Mouse (Mus musculus) right cerebral cortex, postnatal 25 days (tissue): ENCODE data around the gene Pde11a.
"Not testable (repeated sequence)": the region's sequence is repeated elsewhere in the genome, so short reads cannot be mapped to it uniquely, and the experiment has no call there.

Experiments
- DNase-seq: peaks from one replicate; pipeline ENCODE4 v3.0.0; 2022

Gene Pde11a

GRCm38 (mm10) chr2:75985124-75985523, 353.4 kb downstream of the Pde11a start:
- peak; percentile 67 for DNase-seq

- no peak for DNase-seq
Measured at GRCm38 (mm10) chr2:75983847-75984246, 354.7 kb downstream of the Pde11a start.

- no peak for DNase-seq
Measured at GRCm38 (mm10) chr2:75983091-75983490, 355.5 kb downstream of the Pde11a start.

GRCm38 (mm10) chr2:75982626-75983025, 355.9 kb downstream of the Pde11a start:
- DNase-seq = no peak

- DNase-seq = peak; percentile 85
Measured at GRCm38 (mm10) chr2:75981440-75982081, 357.0 kb downstream of the Pde11a start, which contains the start of gene Ttc30a1. Gene Ttc30a1, minus strand, starts transcription at chr2:75981967.

GRCm38 (mm10) chr2:75980933-75981439, 357.6 kb downstream of the Pde11a start:
- not testable (repeated sequence) for DNase-seq

GRCm38 (mm10) chr2:75977752-75978368, 360.7 kb downstream of the Pde11a start, which contains the start of gene Ttc30a2:
Gene Ttc30a2, minus strand, starts transcription at chr2:75978170.
- not testable (repeated sequence) for DNase-seq

- not testable (repeated sequence) for DNase-seq
Measured at GRCm38 (mm10) chr2:75976070-75976469, 362.5 kb downstream of the Pde11a start.

- DNase-seq = no peak
Measured at GRCm38 (mm10) chr2:75974131-75974530, 364.4 kb downstream of the Pde11a start.

GRCm38 (mm10) chr2:75964972-75965371, 373.6 kb downstream of the Pde11a start:
- peak; percentile 57 for DNase-seq

- peak; percentile 44 for DNase-seq
Measured at GRCm38 (mm10) chr2:75964512-75964911, 374.1 kb downstream of the Pde11a start.

- no peak for DNase-seq
Measured at GRCm38 (mm10) chr2:75964051-75964450, 374.5 kb downstream of the Pde11a start.

- no peak for DNase-seq
Measured at GRCm38 (mm10) chr2:75963211-75963840, 375.2 kb downstream of the Pde11a start.

GRCm38 (mm10) chr2:75960366-75961330, 377.9 kb downstream of the Pde11a start:
- no peak for DNase-seq

GRCm38 (mm10) chr2:75959850-75960365, 378.7 kb downstream of the Pde11a start:
- DNase-seq = no peak

GRCm38 (mm10) chr2:75959183-75959849, 379.3 kb downstream of the Pde11a start:
- no peak for DNase-seq

- no peak for DNase-seq
Measured at GRCm38 (mm10) chr2:75955709-75956108, 382.9 kb downstream of the Pde11a start.

- DNase-seq = no peak
Measured at GRCm38 (mm10) chr2:75953320-75953719, 385.3 kb downstream of the Pde11a start.

GRCm38 (mm10) chr2:75950685-75951084, 387.9 kb downstream of the Pde11a start:
- DNase-seq = no peak
